Mouse (Mus musculus) olfactory bulb, adult 2 months (tissue): ENCODE measurements around the gene Klhl22. TPM values are rescaled to one million over a fixed set of nuclear protein-coding genes. Genes with fewer than 3 reads are reported as not detected.

Experiments used
- H3K27ac ChIP-seq: fragments of 200-500 bp; 2 replicates; pipeline ENCODE4 v1.5.1; 2012; ENCODE audit warnings: low read depth, low read length; ENCODE audit not compliant: insufficient read depth
- H3K4me1 ChIP-seq: fragments of 200-500 bp; 2 replicates; pipeline ENCODE4 v1.6.1; 2012; ENCODE audit warnings: low read length; ENCODE audit not compliant: control insufficient read depth, insufficient read depth
- H3K4me3 ChIP-seq: fragments of 200-500 bp; 2 replicates; pipeline ENCODE4 v1.5.1; 2012; ENCODE audit warnings: mild to moderate bottlenecking, low read depth, low read length, moderate library complexity; ENCODE audit not compliant: insufficient read depth
- CTCF ChIP-seq: fragments of 200-500 bp; IDR thresholded peaks from 2 replicates; pipeline ENCODE4 v1.5.1; 2012; ENCODE audit warnings: low read depth, mild to moderate bottlenecking, low read length, moderate library complexity; ENCODE audit not compliant: insufficient read depth
- POLR2A ChIP-seq: fragments of 200-500 bp; IDR thresholded peaks from 2 replicates; pipeline ENCODE4 v1.6.1; 2012; ENCODE audit warnings: mild to moderate bottlenecking, low read depth, low read length, moderate library complexity; ENCODE audit not compliant: insufficient read depth
- WGBS: fragments of 180-500 bp; shearing (Covaris S2); methylation state at CpG from one replicate; pipeline ENCODE4 v1.1.7; 2018; 5-methylcytosine and 5-hydroxymethylcytosine counted together
- polyA plus RNA-seq: library from polyadenylated mRNA; stranded (reverse); fragments of >200 nt; gene quantifications from 2 replicates; pipeline ENCODE4 v1.2.4, GENCODE M21; 2012; ENCODE audit warnings: low replicate concordance; ENCODE audit not compliant: missing spikeins, insufficient read depth, insufficient read length

Gene Klhl22
- polyA plus RNA-seq, 1 experiment = not detected

DNA sequence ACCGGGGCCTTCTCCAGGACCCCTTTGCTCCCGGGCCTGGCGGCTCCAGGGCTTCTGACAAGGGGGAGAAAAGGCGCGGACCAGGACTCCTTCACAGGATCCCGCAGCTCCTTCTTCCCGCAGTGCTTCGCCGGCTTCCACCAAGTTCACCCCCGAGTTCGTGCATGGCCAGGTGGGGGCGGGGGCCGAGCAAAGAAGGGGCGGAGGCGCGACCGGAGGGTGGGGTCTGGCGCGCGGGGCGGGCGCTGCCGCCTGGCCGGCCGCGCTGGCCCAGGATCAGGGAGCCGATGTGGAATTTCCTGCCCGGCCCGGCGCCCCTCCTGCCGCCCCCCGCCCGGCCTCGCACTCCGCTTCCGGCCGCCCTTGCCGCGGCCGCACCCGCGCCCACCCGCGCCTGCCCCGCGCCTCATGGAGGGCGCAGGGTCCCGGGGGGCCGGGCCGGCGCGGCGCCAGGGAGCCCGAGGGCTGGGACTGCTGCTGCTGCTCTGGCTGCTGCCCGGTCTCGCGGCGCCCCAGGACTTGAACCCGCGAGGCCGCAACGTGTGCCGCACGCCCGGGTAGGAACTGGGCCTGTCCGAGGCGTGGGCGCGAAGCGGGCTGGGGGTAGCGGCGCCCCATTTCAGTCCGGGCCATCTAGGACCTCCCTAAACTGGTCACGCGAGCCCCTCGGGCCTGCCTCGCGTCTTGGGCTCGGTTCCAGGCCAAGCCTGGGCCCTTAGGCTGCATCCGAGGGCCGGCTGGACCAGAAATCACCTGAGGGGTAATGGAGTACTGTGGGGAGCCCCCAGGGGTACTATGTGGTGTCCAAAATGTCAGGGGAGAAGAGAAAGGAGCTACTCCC, 37.8 kb downstream of the Klhl22 start, which contains the start of gene Scarf2:
Gene Scarf2, plus strand, starts transcription at position 312 of the 841 bp plus-strand sequence.
- H3K4me1 ChIP-seq = peaks cover 11% of the 10 kb centered on the region
- no peak for TF ChIP-seq CTCF
- TF ChIP-seq POLR2A = no peak
- WGBS = 6% methylated on average over 77 of the region's 81 CpGs
- no peak within 1 kb of the TSS for H3K27ac ChIP-seq
- H3K4me3 ChIP-seq = peak within 1 kb of the TSS; percentile 43

DNA sequence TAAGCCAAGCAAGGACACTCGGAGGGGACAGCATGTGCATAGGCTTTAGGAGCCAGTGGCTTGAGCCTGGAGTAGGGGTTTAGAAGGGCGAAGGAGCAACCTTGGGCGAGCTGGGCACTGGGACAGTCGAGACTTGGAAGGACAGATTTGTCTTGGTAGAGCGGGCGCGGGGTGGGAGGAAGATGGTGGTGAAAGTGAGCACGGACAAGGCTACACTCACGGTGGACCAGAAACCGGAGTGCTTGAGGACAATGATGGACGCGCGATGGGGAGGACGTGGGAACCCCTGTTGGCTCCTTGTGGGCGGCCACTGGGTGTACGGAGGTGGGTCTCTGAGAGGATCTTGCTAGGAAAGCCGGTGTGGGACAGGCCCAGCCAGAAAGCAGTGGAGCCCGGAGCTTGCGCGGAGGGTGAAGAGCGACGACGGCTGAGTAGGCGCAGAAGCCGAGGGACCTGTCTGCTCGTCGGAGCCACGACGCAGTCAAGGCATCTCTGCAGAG, 38.4 kb downstream of the Klhl22 start:
- TF ChIP-seq POLR2A (no peak), CTCF (no peak)
- no peak overlapping the region for H3K27ac ChIP-seq
- H3K4me3 ChIP-seq = peak overlapping the region; percentile 43; the same call in 1 of the 2 replicates
- peaks cover 18% of the 10 kb centered on the region for H3K4me1 ChIP-seq
- 25% methylated on average over 29 of the region's 29 CpGs for WGBS

- 20% methylated on average over 45 of the region's 45 CpGs for WGBS
- H3K4me3 ChIP-seq = no peak overlapping the region
These were observed 39.1 kb downstream of the Klhl22 start for GRCm38 (mm10) chr16:17798321-17799180.

GRCm38 (mm10) chr16:17799584-17799983, 40.2 kb downstream of the Klhl22 start:
- H3K27ac ChIP-seq = no peak overlapping the region
- no peak overlapping the region for H3K4me3 ChIP-seq
- H3K4me1 ChIP-seq = peaks cover 32% of the 10 kb centered on the region
- TF ChIP-seq POLR2A = no peak
- TF ChIP-seq CTCF = no peak

More at GRCm38 (mm10) chr16:17798321-17799180, 39.1 kb downstream of the Klhl22 start:
- Histone ChIP-seq H3K4me1 (peaks cover 25% of the 10 kb centered on the region), H3K27ac (no peak overlapping the region)
- TF ChIP-seq CTCF (no peak), POLR2A (no peak)

DNA sequence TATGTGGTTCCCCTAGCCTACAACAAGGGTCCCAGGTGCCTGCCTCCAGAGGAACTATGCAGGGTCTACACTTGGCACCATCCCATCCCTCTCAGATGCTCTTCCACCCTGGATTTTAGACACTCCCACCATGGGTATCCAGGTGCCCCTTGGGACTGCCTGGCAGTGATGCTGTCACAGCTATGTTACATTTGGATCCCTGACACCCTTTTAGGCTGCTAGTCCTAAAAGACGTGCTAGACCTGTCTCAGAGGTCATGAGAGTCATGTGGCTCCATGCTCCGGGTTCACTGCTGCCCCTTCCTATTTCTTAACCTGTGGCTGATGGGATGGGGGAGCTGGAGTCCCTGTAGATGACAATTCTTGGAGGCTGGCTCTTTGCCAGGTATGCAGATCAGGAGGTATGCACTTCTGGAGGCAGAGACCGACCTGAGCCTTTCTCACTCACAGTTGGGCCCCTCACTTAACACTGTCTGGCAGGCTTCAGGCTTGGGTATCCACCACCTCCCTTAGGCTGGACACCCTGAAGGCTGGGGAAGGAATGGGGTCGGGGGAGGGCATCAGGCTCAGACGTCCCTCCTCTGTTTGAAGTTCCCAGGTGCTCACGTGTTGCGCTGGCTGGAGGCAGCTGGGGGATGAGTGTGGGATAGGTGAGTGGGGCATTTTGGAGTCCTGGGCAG, 42.5 kb downstream of the Klhl22 start:
- 19% methylated on average over 7 of the region's 7 CpGs for WGBS
- H3K4me3 ChIP-seq = no peak overlapping the region
- no peak overlapping the region for H3K27ac ChIP-seq
- TF ChIP-seq CTCF (no peak), POLR2A (no peak)
- H3K4me1 ChIP-seq = peaks cover 40% of the 10 kb centered on the region

DNA sequence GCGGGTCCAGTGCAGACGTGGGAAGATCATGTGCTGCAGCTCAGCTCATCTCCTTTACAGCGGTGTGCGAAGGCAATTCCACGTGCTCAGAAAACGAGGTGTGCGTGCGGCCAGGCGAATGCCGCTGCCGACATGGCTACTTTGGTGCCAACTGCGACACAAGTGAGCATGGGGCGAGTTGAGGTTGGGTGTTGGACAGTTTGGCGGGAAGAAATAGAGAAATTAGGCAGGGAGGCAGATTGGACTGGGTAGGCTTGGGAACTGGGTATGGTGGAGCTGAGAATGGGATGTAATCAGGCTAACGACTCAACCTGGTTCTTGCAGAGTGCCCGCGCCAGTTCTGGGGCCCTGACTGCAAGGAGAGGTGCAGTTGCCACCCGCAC, 43.0 kb downstream of the Klhl22 start:
- Histone ChIP-seq H3K4me3 (peak overlapping the region; percentile 32), H3K27ac (no peak overlapping the region), H3K4me1 (peaks cover 35% of the 10 kb centered on the region)
- 12% methylated on average over 18 of the region's 18 CpGs for WGBS
- TF ChIP-seq CTCF = no peak
- TF ChIP-seq POLR2A = no peak

DNA sequence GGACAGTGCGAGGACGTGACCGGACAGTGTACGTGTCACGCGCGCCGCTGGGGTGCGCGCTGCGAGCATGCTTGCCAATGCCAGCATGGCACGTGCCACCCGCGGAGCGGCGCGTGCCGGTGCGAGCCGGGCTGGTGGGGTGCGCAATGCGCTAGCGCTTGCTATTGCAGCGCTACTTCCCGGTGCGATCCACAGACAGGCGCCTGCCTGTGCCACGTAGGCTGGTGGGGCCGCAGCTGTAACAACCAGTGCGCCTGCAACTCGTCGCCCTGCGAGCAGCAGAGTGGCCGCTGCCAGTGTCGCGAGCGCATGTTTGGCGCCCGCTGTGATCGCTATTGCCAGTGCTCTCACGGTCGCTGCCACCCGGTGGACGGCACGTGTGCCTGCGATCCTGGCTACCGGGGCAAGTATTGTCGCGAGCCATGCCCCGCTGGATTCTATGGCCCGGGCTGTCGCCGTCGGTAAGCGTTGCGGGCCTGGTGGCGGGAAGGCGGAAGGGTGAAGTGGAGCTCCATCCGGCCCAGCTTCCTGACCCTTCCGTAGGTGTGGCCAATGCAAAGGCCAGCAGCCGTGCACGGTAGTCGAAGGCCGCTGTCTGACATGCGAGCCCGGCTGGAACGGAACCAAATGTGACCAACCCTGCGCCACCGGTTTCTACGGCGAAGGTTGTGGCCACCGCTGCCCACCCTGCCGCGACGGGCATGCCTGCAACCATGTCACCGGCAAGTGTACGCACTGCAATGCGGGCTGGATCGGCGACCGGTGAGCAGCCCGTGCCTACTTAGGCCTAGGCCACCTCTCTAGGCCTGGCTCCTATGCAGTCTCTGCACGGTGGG, 43.6 kb downstream of the Klhl22 start:
- H3K4me1 ChIP-seq = peaks cover 38% of the 10 kb centered on the region
- peak overlapping the region; percentile 32 for H3K4me3 ChIP-seq
- no peak overlapping the region for H3K27ac ChIP-seq
- TF ChIP-seq CTCF (0 out of 2 replicates have a peak, but pooled peaks have one; percentile 6), POLR2A (no peak)
- WGBS = 7% methylated on average over 83 of the region's 83 CpGs
